14 mouse cellular contexts compared by ENCODE assay signal in genomic region chr15:85666496-85666895, GRCm38 (mm10).
DNase-seq lines count a peak whose midpoint lies in the region; ATAC-seq and TF ChIP-seq lines count a peak whose summit lies in the region.
"Had no signal": no experiment of that assay in that cellular context is flagged by ENCODE, and none has a peak within 500 bp of the region (broad histone marks: within the 10 kb centered on the region; RNA-seq: fewer than 3 reads in every experiment).

No protein-coding gene starts in this region.

- H3K27ac ChIP-seq in gastrocnemius, adult 2 months: peak overlapping the region; percentile 96
- H3K27ac ChIP-seq in liver, adult 2 months (replicated peaks; ENCODE audit: insufficient read depth, low read depth, low read length): peak overlapping the region; percentile 34
- H3K27ac ChIP-seq in liver, postnatal 0 days (ENCODE audit: low read depth): no peak overlapping the region
- H3K27ac ChIP-seq: heart, embryonic 10.5 days; liver, embryonic 15.5 days had no signal

- H3K4me3 ChIP-seq in gastrocnemius, adult 2 months: peak overlapping the region; percentile 98
- H3K4me3 ChIP-seq in liver, adult 2 months (ENCODE audit: insufficient read depth, low read depth, low read length): no peak overlapping the region
- no peak overlapping the region for H3K4me3 ChIP-seq in liver, postnatal 0 days (ENCODE audit: low read depth, low read length)
- peak overlapping the region; percentile 95 for H3K4me3 ChIP-seq in myocyte
- H3K4me3 ChIP-seq: erythroblast, embryonic 14.5 days; heart, embryonic 10.5 days; liver, embryonic 15.5 days had no signal

- no peak for TF ChIP-seq EP300 in liver, postnatal 0 days (IDR thresholded peaks at IDR 0.05; ENCODE audit: low read depth)

- H3K4me1 ChIP-seq in liver, adult 2 months (ENCODE audit: control insufficient read depth, insufficient read depth, low read length): peaks cover 6% of the 10 kb centered on the region
- H3K4me1 ChIP-seq in liver, postnatal 0 days (ENCODE audit: insufficient read depth): no peaks in the 10 kb centered on the region
- H3K4me1 ChIP-seq: liver, embryonic 15.5 days had no signal

- 76% methylated on average over 9 of the region's 9 CpGs for WGBS in liver, adult 2 months
- whole genome bisulfite sequencing in liver, postnatal 0 days (ENCODE audit: insufficient replicate concordance): 62% methylated on average over 9 of the region's 9 CpGs

- no peaks in the 10 kb centered on the region for H3K9me3 ChIP-seq in liver, postnatal 0 days (ENCODE audit: low read length)
- H3K9me3 ChIP-seq: heart, embryonic 10.5 days; liver, embryonic 15.5 days had no signal

- peak overlapping the region; percentile 29 for H3ac ChIP-seq in myocyte (ENCODE audit: control insufficient read depth, insufficient read length)

- ATAC-seq in liver, postnatal 0 days: no peak
- no peak for ATAC-seq in activated CD4-positive, CD25-positive, alpha-beta regulatory T cell, adult 4 months

- no peak for TF ChIP-seq POLR2A in liver, adult 2 months (IDR thresholded peaks at IDR 0.05; ENCODE audit: extremely low read depth, insufficient read depth, low read length)
- TF ChIP-seq POLR2A in myocyte (IDR thresholded peaks at IDR 0.05; ENCODE audit: insufficient read length, low read depth): peak; percentile 31

- H3K79me2 ChIP-seq in liver, adult 2 months (ENCODE audit: control insufficient read depth, insufficient read depth, low read length): peaks cover 24% of the 10 kb centered on the region
- peaks cover 80% of the 10 kb centered on the region for H3K79me2 ChIP-seq in myocyte (ENCODE audit: control insufficient read depth, insufficient read depth)

- no peak overlapping the region for H3K4me2 ChIP-seq in liver, postnatal 0 days (ENCODE audit: low read depth, low read length)
- peak overlapping the region; percentile 97 for H3K4me2 ChIP-seq in myocyte (ENCODE audit: low read depth)
- H3K4me2 ChIP-seq: liver, embryonic 15.5 days had no signal

- H3K36me3 ChIP-seq in liver, adult 2 months (ENCODE audit: control insufficient read depth, insufficient read depth, low read length): no peaks in the 10 kb centered on the region
- H3K36me3 ChIP-seq in liver, postnatal 0 days (replicated peaks; ENCODE audit: insufficient read depth, low read length): no peaks in the 10 kb centered on the region
- no peaks in the 10 kb centered on the region for H3K36me3 ChIP-seq in myocyte (ENCODE audit: control insufficient read depth, insufficient read depth)
- H3K36me3 ChIP-seq: heart, embryonic 10.5 days; liver, embryonic 15.5 days had no signal

- intact Hi-C loops in gastrocnemius, adult 2 months (cut with DNase I): loop anchor here (1.0 kb wide), 1 partner anchor 8 kb away; no protein-coding TSS in a partner anchor

- TF ChIP-seq CTCF in gastrocnemius, adult 2 months (IDR thresholded peaks at IDR 0.05): no peak
- TF ChIP-seq CTCF in liver, adult 2 months (IDR thresholded peaks at IDR 0.05; ENCODE audit: low read depth, low read length): no peak
- TF ChIP-seq CTCF in liver, postnatal 0 days (IDR thresholded peaks at IDR 0.05; ENCODE audit: low read depth): no peak

- H3K27me3 ChIP-seq in liver, adult 2 months (ENCODE audit: control insufficient read depth, insufficient read depth, low read length): no peaks in the 10 kb centered on the region
- H3K27me3 ChIP-seq in liver, postnatal 0 days (ENCODE audit: insufficient read depth, low read length): peaks cover 28% of the 10 kb centered on the region
- H3K27me3 ChIP-seq in myocyte (ENCODE audit: control insufficient read depth, insufficient read depth, insufficient read length): no peaks in the 10 kb centered on the region

- H3K9ac ChIP-seq in liver, adult 2 months (ENCODE audit: low read depth, low read length): peak overlapping the region; percentile 41; the same call in 1 of the 2 replicates
- H3K9ac ChIP-seq in liver, postnatal 0 days (replicated peaks): no peak overlapping the region
- H3K9ac ChIP-seq: liver, embryonic 15.5 days had no signal

- DNase-seq in gastrocnemius, adult 2 months: no peak
- DNase-seq in gastrocnemius, postnatal 25 days: no peak
- DNase-seq in liver, adult 2 months (ENCODE audit: extremely low read depth, low read depth, low spot score): no peak
- DNase-seq in liver, postnatal 0 days: no peak
- peak; percentile 66 for DNase-seq in NIH3T3 (ENCODE audit: low read depth)
- DNase-seq in frontal cortex, postnatal 14 days (ENCODE audit: low spot score in 2 of 2): no peak
- DNase-seq: kidney, adult 8-10 months; right cerebral cortex, postnatal 14 days; thymus, adult 18-20 months had no signal

TF ChIP-seq in myocyte, 11 proteins besides CTCF, POLR2A, EP300 and RAD21:
- TF ChIP-seq TCF3 (IDR thresholded peaks at IDR 0.05; ENCODE audit: insufficient read length, low read depth): no peak
- no peak for TF ChIP-seq E2F4 (IDR thresholded peaks at IDR 0.05; ENCODE audit: insufficient read depth)
- TF ChIP-seq REST (IDR thresholded peaks at IDR 0.05; ENCODE audit: insufficient read depth, insufficient read length): no peak
- TF ChIP-seq USF1 (IDR thresholded peaks at IDR 0.05; ENCODE audit: low read depth): no peak
- TF ChIP-seq POLR2AphosphoS2 (IDR thresholded peaks at IDR 0.05; ENCODE audit: insufficient read length, low read depth): peak; percentile 52
TF ChIP-seq in myocyte: peak in this region for 1.

Comparison
In these comparisons a context has a peak if more than half of its experiments do, and no peak if none do; other contexts are left out.
1. H3K4me3 ChIP-seq: peak in gastrocnemius, adult 2 months (single experiment) and myocyte (single experiment); none in liver, adult 2 months (single experiment) and liver, postnatal 0 days (single experiment).